Mouse (Mus musculus) liver, embryonic 14.5 days (tissue): ENCODE data around the gene Stxbp6. TPM values are rescaled to one million over a fixed set of nuclear protein-coding genes. Genes with fewer than 3 reads are reported as not detected.

Experiments used
- ATAC-seq: fragments of 200-750 bp; cut with Nextera tagmentation; 2 replicates; pipeline ENCODE4 v1.8.0; 2017; ENCODE audit warnings: moderate number of reproducible peaks, mild to moderate bottlenecking, moderate library complexity; ENCODE audit not compliant: insufficient read depth
- DNase-seq, 3 experiments: peaks; one replicate each; pipeline ENCODE4 v3.0.0-alpha.2; 2012 to 2013; ENCODE audit warnings: low read depth in 3 of 3, low spot score in 3 of 3
- H3K27ac ChIP-seq: fragments of 300-500 bp; sonication (generic); 2 replicates; pipeline ENCODE4 v1.5.1; 2014; ENCODE audit warnings: moderate library complexity, mild to moderate bottlenecking, control low read depth, inconsistent platforms
- H3K27me3 ChIP-seq: fragments of 300-500 bp; sonication (generic); 2 replicates; pipeline ENCODE4 v1.6.1; 2014; ENCODE audit warnings: mild to moderate bottlenecking, low read length, moderate library complexity; ENCODE audit not compliant: control insufficient read depth, insufficient read depth
- H3K36me3 ChIP-seq: fragments of 300-500 bp; sonication (generic); replicated peaks from 2 replicates; pipeline ENCODE4 v1.6.1; 2014; ENCODE audit warnings: low read depth; ENCODE audit not compliant: control insufficient read depth, insufficient read depth
- H3K4me1 ChIP-seq, 2 experiments: fragments of 200-500 bp in 1 of 2; fragments of 300-500 bp in 1 of 2; sonication (generic) in 1 of 2; replicated peaks; 2 replicates each; pipeline ENCODE4 v1.6.1; 2012 to 2014; ENCODE audit warnings: antibody characterized with exemption in 1 of 2, inconsistent platforms in 1 of 2, low read length in 1 of 2; ENCODE audit not compliant: control insufficient read depth in 2 of 2, insufficient read depth in 2 of 2
- H3K4me2 ChIP-seq: fragments of 300-500 bp; sonication (generic); 2 replicates; pipeline ENCODE4 v1.6.1; 2014; ENCODE audit warnings: low read depth, mild to moderate bottlenecking, control low read depth, moderate library complexity
- H3K4me3 ChIP-seq, 2 experiments: fragments of 200-500 bp in 1 of 2; fragments of 300-500 bp in 1 of 2; sonication (generic) in 1 of 2; 2 replicates each; pipeline ENCODE4 v1.5.1; 2012 to 2014; ENCODE audit warnings: low read depth in 2 of 2, low read length in 2 of 2, mild to moderate bottlenecking in 2 of 2, control low read depth in 1 of 2, inconsistent platforms in 1 of 2, moderate library complexity in 1 of 2; ENCODE audit not compliant: insufficient read depth in 1 of 2
- H3K9ac ChIP-seq: fragments of 300-500 bp; sonication (generic); replicated peaks from 2 replicates; pipeline ENCODE4 v1.6.1; 2014; ENCODE audit warnings: mild to moderate bottlenecking, control low read depth, moderate library complexity
- H3K9me3 ChIP-seq: fragments of 300-500 bp; sonication (generic); 2 replicates; pipeline ENCODE4 v1.6.1; 2016; ENCODE audit warnings: low read length, mixed read lengths; ENCODE audit not compliant: control insufficient read depth
- CTCF ChIP-seq: IDR thresholded peaks from 2 replicates; pipeline ENCODE4 v1.5.1; 2016; ENCODE audit warnings: antibody characterized with exemption, low read depth, control low read depth
- EP300 ChIP-seq: IDR thresholded peaks from 2 replicates; pipeline ENCODE4 v1.6.1; 2016; ENCODE audit warnings: antibody characterized with exemption, low read depth
- WGBS: fragments of 180-500 bp; shearing (Covaris S2); extraction: QIAGEN DNeasy Blood & Tissue Kit; methylation state at CpG from one replicate; pipeline ENCODE4 v1.1.7; 2014; ENCODE audit not compliant: insufficient replicate concordance; 5-methylcytosine and 5-hydroxymethylcytosine counted together
- polyA plus RNA-seq, 2 experiments: library from polyadenylated mRNA; depleted of rRNA in 1 of 2; stranded (reverse) in 1 of 2; unstranded in 1 of 2; fragments of >200 nt; fragmentation: Nextera tagmentation in 1 of 2; extraction: Ambion mirVana in 1 of 2; gene quantifications; 2 replicates each; pipeline versions ENCODE4 v1.2.1 to v1.2.3; 2012 to 2014

Stxbp6 gene
- polyA plus RNA-seq, 2 experiments, result 2.6 to 3.0 TPM

DNA sequence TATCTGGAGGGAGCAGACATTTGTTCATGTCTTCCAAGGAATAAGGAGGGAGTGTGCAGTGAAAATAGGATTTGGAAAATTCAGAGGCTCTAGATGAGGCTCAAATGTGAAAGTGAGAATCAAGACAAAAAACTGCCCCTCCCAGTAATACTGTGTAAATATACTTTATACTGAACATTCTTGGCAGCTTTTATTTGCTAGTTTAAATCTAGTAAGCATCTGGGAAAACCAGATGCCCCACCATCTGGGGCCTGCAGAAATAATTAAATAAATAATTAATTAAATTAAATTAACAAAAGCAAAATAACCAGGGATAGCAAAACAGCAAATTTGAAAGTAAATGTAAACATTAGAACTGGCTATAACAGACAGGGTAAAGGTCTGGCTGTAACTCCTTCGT lies 224.0 kb downstream of the Stxbp6 start:
- no peak overlapping the region for H3K9ac ChIP-seq
- H3K27me3 ChIP-seq, result no peaks in the 10 kb centered on the region
- no peaks in the 10 kb centered on the region for H3K4me1 ChIP-seq
- WGBS, result 45% methylated on average over 1 of the region's 1 CpGs
- no peak overlapping the region for H3K27ac ChIP-seq
- no peak overlapping the region for H3K4me3 ChIP-seq
- DNase-seq (no peak), ATAC-seq (no peak)
- no peaks in the 10 kb centered on the region for H3K36me3 ChIP-seq
- no peak overlapping the region for H3K4me2 ChIP-seq
- no peaks in the 10 kb centered on the region for H3K9me3 ChIP-seq
- no peak for TF ChIP-seq EP300

GRCm38 (mm10) chr12:44848483-44849221 lies 225.9 kb downstream of the Stxbp6 start:
- TF ChIP-seq EP300 (no peak), CTCF (peak; percentile 43; the same call in 1 of the 2 replicates)
- Histone ChIP-seq H3K27ac (no peak overlapping the region), H3K4me2 (no peak overlapping the region), H3K9me3 (no peaks in the 10 kb centered on the region), H3K9ac (no peak overlapping the region), H3K27me3 (no peaks in the 10 kb centered on the region), H3K4me3 (no peak overlapping the region), H3K4me1 (no peaks in the 10 kb centered on the region), H3K36me3 (no peaks in the 10 kb centered on the region)
- 25% methylated on average over 3 of the region's 3 CpGs for WGBS
- ATAC-seq (no peak), DNase-seq (no peak)

DNA sequence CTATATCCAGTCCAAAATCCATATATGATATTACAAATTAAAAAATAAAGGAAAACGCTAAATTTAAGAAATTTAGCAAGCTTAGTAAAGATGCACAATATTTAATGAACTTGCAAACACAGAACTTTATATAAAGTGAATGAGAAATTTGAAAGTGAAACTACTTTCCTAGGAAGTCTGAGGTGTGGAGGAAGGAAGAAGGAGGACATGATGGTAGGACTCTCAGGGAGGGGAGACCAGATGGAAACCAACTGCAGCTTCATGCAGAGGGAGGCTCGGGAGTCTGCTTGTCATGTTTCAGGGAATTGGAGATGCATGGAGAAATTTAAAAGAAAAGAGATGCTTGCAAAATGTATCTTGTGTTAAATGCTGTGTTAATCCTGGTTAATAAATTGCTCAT lies 233.9 kb downstream of the Stxbp6 start:
- Histone ChIP-seq H3K9ac (no peak overlapping the region), H3K4me3 (no peak overlapping the region), H3K9me3 (no peaks in the 10 kb centered on the region), H3K36me3 (no peaks in the 10 kb centered on the region), H3K27me3 (no peaks in the 10 kb centered on the region), H3K4me1 (no peaks in the 10 kb centered on the region), H3K4me2 (no peak overlapping the region), H3K27ac (no peak overlapping the region)
- no peak for DNase-seq
- WGBS, result 47% methylated on average over 2 of the region's 2 CpGs
- ATAC-seq, result no peak
- no peak for TF ChIP-seq EP300
- TF ChIP-seq CTCF, result no peak

GRCm38 (mm10) chr12:44839594-44840373 lies 234.7 kb downstream of the Stxbp6 start:
- H3K27me3 ChIP-seq, result no peaks in the 10 kb centered on the region
- H3K4me1 ChIP-seq, result no peaks in the 10 kb centered on the region
- no peak overlapping the region for H3K27ac ChIP-seq
- H3K9ac ChIP-seq, result no peak overlapping the region
- no peak for DNase-seq
- no peaks in the 10 kb centered on the region for H3K36me3 ChIP-seq
- H3K4me3 ChIP-seq, result no peak overlapping the region
- ATAC-seq, result no peak
- no peak for TF ChIP-seq CTCF
- no peak for TF ChIP-seq EP300
- H3K4me2 ChIP-seq, result no peak overlapping the region
- WGBS, result 55% methylated on average over 7 of the region's 7 CpGs
- no peaks in the 10 kb centered on the region for H3K9me3 ChIP-seq

DNA sequence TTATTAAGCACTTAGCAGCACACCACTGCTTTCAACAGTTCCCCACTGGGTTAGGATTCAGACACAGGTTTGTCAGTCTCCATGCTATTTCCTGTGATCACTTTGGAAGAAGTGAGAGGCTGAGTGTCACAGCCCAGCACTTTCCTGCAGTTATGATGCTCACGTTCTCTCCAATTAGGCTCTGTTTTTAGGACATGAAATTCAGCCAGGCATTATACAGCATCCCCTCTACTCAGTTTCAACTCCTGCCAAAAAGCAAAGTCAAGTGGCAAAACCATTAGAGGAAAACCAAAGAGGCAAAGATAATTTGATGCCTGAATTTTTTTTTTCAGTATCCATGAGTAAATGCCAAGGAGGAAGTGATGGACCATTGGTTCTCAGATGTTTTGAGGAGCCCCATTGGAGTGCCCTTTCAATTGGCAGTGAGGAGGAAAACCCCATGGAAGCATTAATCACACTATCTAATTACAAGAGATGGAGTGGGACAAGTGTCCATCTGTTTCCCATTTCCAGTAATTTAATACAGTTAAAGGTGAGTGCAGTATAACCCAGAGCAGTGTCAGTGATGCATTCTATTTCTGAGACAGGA lies 238.5 kb downstream of the Stxbp6 start:
- Histone ChIP-seq H3K4me1 (no peaks in the 10 kb centered on the region), H3K27ac (no peak overlapping the region), H3K4me2 (no peak overlapping the region), H3K36me3 (no peaks in the 10 kb centered on the region), H3K27me3 (no peaks in the 10 kb centered on the region), H3K9me3 (no peaks in the 10 kb centered on the region), H3K4me3 (no peak overlapping the region), H3K9ac (no peak overlapping the region)
- TF ChIP-seq EP300 (no peak), CTCF (no peak)
- 60% methylated on average over 1 of the region's 1 CpGs for WGBS
- ATAC-seq (no peak), DNase-seq (no peak)
